Mouse (Mus musculus) cerebellum, adult 9-11 months (tissue): ENCODE results near the gene Ccdc85c.

ENCODE experiments used
- DNase-seq: peaks from one replicate; pipeline ENCODE4 v3.0.0; 2022

The Ccdc85c gene

GRCm38 (mm10) chr12:108213090-108214041 lies 61.9 kb downstream of the Ccdc85c start:
- peak; percentile 39 for DNase-seq

- DNase-seq, result peak; percentile 28
Observed at GRCm38 (mm10) chr12:108212476-108212875, 62.7 kb downstream of the Ccdc85c start.

DNA sequence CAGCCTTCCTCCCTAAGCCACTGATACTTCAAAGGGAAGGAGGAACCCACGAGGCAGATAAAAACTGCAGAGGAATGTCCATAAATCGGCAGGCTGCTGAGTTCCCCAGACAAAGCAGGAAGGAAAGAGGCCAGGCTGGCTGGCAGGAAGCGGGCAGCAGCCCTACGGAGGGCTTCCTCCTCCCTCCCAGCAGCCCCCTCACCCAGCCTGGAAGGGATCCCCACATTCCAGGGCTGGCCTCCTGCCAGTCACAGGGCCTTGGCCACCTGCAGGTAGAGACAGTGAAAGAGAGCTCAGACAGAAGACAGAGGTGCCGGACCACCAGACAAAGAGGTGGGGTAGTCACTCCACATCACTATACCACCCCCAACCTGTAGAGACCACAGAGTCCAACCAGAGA lies 63.2 kb downstream of the Ccdc85c start:
- peak; percentile 44 for DNase-seq

DNA sequence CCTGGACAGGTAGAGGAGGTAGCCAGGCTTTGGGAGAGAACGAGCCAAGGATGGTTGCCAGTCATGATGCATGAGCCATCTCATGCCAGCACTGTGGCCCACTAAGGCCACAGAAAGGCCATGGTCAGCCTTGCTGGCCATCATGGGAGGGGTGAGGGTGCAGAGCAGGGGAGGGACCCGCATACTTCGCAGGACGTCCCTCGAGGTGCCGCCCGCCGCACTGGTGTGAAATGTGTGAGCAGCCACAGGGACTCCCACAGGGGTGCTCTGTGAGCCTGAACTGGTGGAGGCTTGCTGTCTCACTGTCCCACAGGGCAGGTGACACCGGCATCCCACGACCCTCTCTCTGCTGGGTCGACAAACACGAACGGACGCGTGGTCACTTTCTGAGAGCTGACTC lies 64.6 kb downstream of the Ccdc85c start:
- DNase-seq, result peak; percentile 54

- peak; percentile 78 for DNase-seq
Observed at GRCm38 (mm10) chr12:108208726-108209438, 66.3 kb downstream of the Ccdc85c start.

- peak; percentile 48 for DNase-seq
Observed at GRCm38 (mm10) chr12:108208216-108208615, 67.0 kb downstream of the Ccdc85c start.

- peak; percentile 73 for DNase-seq
Observed at GRCm38 (mm10) chr12:108206641-108207040, 68.6 kb downstream of the Ccdc85c start.

DNA sequence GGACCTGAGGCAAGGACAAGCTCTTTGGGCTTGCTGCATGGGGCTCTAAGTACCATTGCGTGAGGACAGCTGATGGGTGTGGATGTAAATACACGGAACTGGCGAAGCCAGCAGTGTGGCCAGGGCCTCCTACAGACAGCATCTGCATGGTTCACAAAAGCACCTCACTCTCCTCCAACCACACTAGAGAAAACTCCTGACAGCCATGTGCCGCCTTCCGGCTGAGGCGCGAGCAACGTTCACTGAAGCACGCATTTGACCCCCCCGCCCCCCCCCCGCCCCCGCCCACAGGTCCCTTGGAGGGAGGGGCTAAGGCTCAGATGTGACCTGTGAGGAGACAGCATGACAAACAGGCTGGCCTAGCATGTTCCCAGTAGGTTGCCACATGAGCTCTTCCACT lies 70.2 kb downstream of the Ccdc85c start:
- DNase-seq, result no peak

- DNase-seq, result no peak
Observed at GRCm38 (mm10) chr12:108203895-108204294, 71.3 kb downstream of the Ccdc85c start.

- no peak for DNase-seq
Observed at GRCm38 (mm10) chr12:108200094-108200493, 75.1 kb downstream of the Ccdc85c start.

DNA sequence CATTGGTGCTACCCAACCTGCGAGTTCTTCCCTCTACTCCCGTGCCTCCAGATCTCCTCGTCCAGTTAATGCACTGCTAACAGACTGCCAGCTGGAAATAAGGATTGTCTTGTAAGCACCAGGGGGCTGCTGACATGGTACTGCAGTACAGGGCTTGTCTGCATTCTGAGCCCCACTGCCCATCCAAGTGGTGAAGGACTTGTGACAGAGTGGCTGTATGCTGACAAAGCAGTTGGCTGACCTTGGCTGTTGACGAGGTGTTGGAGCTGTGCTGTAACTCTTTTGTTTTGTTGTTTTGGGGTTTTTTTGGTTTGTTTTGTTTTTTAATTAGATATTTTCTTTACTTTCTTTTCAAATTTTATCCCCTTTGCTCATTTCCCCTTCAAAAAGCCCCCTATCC lies 76.8 kb downstream of the Ccdc85c start:
- DNase-seq, result no peak

GRCm38 (mm10) chr12:108195761-108196160 lies 79.5 kb downstream of the Ccdc85c start:
- DNase-seq, result no peak

DNA sequence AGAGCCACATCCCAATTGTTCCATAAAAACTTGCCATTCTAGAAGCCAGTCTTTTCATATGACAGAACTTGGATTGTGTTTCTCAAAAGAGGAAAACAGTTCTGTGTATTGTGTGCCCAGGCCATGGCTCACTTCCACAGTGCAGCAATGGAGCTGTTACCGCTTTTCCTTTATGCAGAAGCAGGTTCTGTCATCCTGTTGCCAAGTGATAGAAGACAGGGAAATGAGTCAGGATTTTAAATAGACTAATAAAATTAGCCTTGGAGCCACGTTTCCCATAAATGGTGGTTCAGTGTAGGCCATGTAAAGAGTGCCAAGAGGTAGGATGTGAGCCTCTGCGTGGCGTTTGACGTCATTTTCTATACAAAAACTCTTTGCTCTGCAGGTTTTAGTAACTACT lies 81.3 kb downstream of the Ccdc85c start:
- no peak for DNase-seq

DNA sequence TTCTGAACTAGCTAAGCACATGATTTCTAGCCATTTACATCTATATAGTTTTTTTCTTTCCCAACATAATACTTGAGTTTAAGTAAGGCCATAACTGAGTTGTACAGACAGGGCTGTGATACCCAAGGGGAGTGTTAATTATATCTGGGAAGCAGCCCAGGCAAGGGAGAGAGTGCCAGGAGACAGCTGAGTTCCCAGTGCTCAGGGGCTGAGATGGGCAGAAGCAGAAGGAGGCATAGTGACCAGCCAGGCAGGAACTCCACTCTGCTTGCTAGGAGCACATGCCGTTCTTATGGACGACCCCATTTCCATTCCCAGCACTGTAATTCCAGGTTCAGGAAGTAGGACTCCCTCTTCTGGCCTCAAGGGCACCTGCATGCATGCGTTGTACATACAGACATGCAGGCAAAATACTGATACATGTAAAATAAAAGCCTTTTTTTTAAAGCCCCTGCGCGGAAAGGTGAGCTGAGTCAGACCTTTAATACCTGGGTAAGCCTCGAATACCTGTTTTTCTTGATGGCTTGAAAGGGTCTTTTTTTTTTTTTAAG lies 87.6 kb downstream of the Ccdc85c start:
- DNase-seq, result no peak

- no peak for DNase-seq
Observed at GRCm38 (mm10) chr12:108181716-108182115, 93.5 kb downstream of the Ccdc85c start.

DNA sequence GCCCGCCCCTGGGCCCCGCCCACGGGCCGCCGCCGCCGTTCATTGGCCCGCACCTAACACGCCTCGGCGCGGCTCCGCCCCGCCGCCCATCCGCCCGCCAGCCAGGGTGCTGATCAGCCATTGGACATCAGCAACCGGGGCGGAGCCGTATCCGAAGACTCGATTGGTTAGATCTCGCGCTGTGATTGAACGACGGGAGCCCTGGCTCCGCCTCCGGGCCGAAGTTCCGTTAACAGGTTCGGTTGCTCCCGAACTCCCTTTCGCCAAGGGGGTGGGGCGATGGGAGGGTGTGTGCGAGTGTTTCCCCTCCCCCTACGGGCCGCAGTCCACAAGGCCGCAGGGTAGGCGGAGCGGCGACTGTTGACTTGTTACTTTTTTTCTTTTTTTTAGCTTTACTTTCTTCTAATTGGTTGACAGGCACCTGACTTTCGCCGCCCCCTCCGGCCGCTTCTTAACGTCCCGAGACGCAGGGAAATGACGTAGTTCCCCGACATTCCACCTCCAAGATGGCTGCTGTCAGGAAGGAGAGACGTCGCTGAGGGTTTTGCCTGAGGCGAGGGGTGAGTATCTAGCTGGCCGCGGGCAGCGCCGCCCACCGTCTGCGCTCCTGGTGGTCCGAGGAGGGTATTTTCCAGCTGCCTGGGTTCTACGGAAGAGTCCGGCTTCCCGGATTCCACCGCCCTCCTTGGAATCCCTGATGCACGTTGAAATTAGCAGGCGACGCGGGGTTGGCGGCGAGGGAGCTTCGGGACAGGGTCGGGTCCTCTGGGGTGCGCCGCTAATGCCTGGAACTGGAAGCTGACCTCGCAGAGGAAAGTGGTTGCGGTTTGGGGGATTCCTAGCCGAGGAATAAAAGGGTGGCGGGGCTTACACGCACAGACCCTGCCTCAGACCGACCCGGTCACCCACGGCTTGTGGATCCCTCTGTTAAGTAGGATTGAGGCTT lies 95.6 kb downstream of the Ccdc85c start, which contains the start of gene Ccnk:
Gene Ccnk (plus strand): TSS at position 259 of the 946 bp plus-strand sequence.
- DNase-seq, result peak; percentile 100

- DNase-seq, result no peak
Observed at GRCm38 (mm10) chr12:108179246-108179320, 96.1 kb downstream of the Ccdc85c start, which contains the start of gene Setd3. Gene Setd3, minus strand, starts transcription at chr12:108179314.

GRCm38 (mm10) chr12:108178331-108179245 lies 96.6 kb downstream of the Ccdc85c start:
- DNase-seq, result peak; percentile 77

DNA sequence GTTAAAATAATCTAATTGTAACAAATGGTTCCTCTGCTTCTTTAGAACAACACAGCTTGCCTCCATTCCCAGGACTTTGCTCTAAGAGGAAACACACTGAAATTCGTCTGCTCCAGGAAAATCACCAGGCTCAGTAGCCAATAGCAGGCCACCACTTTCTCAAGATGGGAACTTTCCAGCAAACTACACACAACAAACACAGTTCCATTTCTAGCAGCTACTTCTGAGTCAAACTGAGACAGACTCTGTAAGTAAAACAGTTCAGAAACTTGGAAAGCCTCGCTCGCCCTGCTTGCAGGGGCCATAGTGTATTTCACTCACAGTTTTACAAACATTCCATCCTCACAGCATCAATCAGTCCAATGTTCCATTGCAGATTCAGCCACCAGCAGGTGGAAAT lies 98.9 kb downstream of the Ccdc85c start:
- DNase-seq, result no peak

DNA sequence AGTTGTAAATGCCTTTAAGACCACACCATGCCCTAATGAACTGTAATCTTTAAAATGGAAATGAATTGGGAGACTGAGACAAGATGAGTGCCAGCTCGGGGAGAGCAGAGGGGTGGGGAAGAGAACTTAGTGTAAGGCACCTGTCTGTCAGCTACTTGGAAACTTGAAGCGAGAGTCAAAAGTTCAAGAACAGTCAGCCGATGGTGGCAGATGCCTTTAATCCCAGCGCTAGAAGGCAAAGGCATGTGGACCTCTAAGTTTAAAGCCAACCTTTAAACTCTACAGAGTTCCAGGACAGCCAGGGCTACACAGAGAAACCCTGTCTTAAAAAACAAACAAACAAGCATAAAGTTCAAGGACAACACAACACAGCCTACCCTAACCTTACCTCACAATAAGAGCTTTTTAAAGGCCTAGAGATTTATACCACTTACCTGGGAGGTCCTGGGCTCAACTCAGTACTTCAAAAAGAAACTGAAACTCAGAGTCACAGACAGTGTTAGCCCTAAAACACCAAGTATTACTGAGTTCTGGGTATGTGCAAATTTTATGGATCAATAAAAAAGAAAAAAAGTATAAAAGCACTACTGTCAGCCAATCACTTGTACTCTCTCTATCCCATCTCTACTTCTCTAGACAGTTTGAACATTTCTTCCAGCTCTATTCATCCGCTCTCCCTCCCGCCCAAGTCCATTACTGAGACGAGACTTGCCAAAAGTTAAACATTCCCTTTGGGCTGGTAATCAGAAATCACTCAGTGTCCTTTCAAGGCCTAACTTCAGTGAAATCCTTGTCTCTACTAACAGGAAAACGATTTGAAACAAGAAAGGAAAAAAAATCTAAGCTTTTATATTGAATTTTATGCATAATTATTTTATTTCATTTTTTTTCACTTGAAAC lies 100.4 kb downstream of the Ccdc85c start:
- no peak for DNase-seq

GRCm38 (mm10) chr12:108172639-108173038 lies 102.6 kb downstream of the Ccdc85c start:
- DNase-seq, result no peak
